Mouse (Mus musculus) liver, adult 2 months (tissue): ENCODE data around the gene Trpm7.

Experiments used
- CTCF ChIP-seq: fragments of 200-500 bp; IDR thresholded peaks from 2 replicates; pipeline ENCODE4 v1.5.1; 2011; ENCODE audit warnings: low read depth, low read length, control low read depth
- POLR2A ChIP-seq: fragments of 200-500 bp; IDR thresholded peaks from 2 replicates; pipeline ENCODE4 v1.6.1; 2011; ENCODE audit warnings: low read length, control low read depth; ENCODE audit not compliant: insufficient read depth; ENCODE audit errors: extremely low read depth

GRCm38 (mm10) chr2:126875871-126876796 is at the start of gene Trpm7:
- TF ChIP-seq CTCF: no peak
- peak; percentile 60 for TF ChIP-seq POLR2A
